Mouse (Mus musculus) embryo, embryonic 10 days (tissue): ENCODE results near the gene Olfr267.

Source experiments
- DNase-seq: peaks from one replicate; pipeline ENCODE4 v3.0.0-alpha.2; 2015; ENCODE audit warnings: low spot score

The Olfr267 gene

DNA sequence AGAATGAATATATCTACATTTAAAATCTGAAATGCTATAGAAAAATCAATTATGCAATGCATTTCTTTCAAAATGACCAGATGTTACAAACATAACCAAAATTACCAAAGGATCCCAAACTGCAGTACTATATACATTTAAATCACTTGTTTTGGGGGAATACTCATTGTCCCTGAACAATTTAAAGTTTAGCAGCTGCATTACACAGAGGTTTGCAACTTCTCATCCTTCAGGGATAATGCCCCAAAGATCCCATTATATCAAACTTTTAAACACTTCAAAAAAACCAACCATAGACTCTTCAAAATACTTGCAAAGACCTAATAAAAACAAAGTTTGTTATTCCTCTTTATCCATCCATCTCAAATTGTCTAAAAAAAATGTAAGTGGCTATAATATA is at the start of gene Olfr267:
Gene Olfr267 (minus strand): TSS at position 101 of the 400 bp plus-strand sequence.
- DNase-seq: no peak

DNA sequence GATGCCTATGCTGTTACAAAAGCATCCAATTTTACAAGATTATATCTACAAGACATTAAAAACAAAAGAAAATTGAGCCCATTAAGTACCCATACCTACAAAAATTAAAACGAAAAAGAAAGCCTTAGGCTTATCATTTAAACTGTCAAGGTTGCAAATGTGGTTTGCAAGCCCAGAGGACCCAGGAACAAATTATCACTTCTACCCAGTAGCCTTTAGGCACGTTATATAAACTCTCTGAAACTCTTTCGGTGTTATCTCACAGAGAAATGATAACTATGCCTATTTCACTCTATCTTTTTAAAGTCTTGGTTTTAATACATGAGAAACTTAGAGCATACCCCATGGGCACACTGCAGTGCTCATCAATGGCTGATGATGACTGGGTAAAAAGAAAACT is 45.4 kb upstream of the Olfr267 start:
- DNase-seq: no peak

DNA sequence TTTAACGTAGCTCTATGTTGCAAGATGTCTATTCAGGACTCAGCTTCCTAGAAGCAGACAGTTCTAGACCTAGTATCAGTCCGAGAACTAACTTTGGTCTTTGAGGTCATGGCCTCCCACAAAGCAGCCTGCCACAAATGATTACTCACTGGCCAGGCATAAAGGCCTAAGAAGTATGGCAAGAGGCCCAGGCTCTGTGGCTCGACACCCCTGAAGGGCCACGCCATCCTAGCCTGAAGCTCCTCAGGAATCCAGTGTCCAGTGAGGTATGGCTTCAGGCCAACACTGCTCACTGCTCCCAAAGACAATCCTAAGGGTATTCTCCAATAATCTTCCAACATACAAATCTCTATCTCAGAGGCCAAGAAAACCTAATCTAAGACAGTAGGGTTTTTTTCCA is 38.4 kb upstream of the Olfr267 start:
- DNase-seq: no peak

DNA sequence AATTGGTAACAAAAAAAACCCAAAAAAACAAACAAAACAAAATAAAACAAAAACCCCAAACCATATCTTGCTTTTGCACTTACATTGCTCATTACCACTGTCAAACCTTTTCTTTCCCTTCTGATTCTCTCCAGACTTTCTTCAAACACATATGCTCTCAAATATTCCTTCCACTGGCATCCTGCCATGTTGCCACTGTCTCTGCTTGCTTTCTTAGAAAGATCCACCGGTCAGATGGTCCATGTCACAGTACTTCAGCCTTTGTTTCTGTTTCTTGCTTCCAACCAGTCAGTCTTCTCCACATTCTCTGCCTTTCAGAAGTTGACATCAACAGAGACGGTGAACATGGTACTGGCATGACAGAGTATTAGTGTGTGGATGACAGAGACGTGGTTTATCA is 857 bp downstream of the Olfr267 start:
- DNase-seq: no peak

DNA sequence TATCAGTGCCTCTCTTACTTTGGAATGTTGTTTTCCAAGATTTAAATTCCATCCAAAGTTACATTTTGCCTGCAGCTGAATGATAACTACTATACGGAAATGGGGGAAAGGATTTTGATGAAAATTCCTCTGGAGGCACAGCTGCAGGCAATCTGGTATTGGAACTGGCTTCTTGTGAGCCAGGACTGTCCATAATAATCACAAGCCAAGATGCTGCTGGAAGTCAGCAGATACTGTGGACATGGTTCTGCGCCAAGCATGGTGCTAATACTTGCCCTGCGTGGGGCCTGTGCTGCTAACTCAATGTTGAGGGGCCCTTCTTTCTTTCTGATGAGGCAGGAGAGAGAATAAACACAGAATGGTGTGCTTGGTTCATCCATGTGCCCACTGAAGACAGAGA is 24.1 kb downstream of the Olfr267 start:
- no peak for DNase-seq

DNA sequence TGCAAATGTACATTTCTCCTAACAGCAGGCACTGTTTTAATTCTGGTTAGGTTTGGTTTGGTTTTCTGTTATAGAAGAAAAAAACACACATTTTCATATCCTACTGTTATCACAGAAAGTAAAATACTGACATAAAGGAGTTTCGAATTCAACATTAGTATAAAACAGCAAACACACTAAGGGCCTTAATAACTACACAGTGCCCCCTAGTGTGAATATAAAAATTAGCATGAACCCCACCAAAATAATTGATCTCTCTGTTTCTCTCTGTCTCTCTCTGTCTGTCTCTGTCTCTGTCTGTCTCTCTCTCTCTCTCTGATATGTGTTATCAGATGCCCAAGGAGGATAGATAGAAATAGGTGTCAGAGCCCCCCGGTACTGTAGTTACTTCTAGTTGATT is 38.0 kb downstream of the Olfr267 start:
- peak; percentile 26 for DNase-seq

DNA sequence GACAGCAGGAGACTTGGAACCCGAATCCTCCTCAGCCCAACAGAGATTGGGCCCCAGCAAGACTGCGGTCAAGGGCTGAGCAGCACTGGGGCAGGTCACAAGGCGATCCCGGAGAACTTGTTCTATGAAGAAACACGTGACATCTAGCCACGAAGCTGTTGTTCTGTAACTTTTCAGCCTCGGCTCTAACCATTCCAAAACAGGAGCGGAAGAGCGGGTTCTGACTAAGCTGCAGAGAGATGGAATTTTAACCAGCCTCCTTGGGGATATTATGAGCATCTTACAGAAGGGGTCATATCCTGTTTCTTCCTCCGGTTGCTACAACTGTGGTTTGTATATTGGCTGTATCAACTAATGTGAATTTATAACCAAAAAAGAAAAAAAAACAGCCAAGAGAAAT is 38.4 kb downstream of the Olfr267 start:
- peak; percentile 19 for DNase-seq

DNA sequence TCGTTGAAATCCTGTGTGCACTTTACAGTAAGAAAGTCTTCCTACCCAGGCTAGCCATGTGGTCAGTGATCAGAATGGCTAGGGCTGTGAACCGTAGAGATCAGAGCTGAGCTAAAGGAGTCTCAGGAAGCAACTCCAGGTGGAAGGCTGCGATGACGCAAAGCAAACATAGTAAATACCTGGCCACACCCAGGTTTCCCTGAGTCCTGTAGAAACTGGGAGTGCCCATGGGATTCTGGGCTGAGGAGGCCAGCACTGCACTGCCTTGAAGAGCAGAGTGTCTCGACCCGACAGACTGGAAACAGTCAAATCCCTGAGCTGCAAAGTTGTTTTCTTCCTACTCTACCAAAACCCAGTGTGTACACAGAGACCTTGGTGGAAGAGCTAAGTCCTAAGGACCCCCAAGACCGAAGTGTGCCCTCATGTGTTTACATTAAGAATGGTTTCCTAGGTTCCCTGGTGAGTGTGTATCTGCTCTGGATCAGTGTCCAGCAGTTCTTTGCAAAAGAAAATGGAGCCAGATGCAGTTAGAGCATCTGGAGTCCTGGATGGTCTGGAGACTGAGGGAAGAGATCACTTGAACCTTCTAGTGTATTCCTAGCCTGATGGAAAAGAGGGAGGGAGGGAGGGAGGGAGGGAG is 41.8 kb downstream of the Olfr267 start:
- DNase-seq: no peak

DNA sequence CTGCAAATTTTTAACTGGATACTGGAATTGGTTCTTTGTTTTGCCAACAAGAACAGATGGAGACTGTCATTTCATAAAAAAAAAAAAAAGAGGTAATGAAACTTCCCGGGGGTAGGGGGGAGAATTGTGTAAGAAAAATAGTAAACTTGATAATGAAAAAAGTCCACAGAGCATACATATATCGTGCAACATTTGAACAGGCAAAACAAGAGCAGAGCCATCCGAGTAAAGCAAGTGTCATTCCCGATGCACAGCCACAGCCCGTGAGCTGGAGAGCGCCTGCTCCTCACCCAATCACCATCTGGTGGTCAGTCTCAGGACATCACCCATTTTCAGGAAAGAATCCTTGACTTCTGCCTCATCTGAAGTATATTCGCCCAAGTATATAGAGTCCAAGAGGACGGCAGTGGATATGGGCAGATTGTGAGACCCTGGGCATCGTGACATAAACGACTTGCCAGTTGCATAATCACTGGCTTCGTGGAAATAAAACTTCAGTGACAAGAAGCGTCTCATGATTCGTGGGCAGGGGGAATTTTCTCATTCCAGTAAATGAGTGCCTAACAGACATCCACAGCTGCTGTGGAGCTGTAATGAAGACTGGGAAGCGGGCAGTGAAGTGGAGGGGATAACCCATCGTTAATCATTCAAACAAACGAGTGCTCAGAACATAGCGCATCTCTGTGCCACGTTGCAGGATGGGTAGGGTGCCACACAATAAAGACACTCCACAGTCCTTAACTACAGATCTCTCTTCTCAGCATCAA is 50.5 kb downstream of the Olfr267 start:
- no peak for DNase-seq
